Mouse (Mus musculus) E14TG2a.4 (cell line): ENCODE data around the gene Irs1.

Source experiments
- CTCF ChIP-seq: conservative IDR thresholded peaks from 2 replicates; pipeline ENCODE4 v1.5.1; 2014; ENCODE audit warnings: low read length
- NANOG ChIP-seq: IDR thresholded peaks from 2 replicates; pipeline ENCODE4 v1.6.1; 2014; ENCODE audit warnings: borderline replicate concordance, low read length, mixed read lengths
- POU5F1 ChIP-seq: IDR thresholded peaks from 2 replicates; pipeline ENCODE4 v1.6.1; 2014; ENCODE audit warnings: low read length, borderline replicate concordance

- no peak for TF ChIP-seq CTCF
- TF ChIP-seq NANOG = no peak
- TF ChIP-seq POU5F1 = no peak
Observed at GRCm38 (mm10) chr1:82320456-82320855, 29.2 kb upstream of the Irs1 start.
